Mouse (Mus musculus): ENCODE data around the gene Grik4. TPM values are rescaled to one million over a fixed set of nuclear protein-coding genes. Genes with fewer than 3 reads are reported as not detected.
A peak's percentile ranks its signal among the peaks of the same experiment; 100 is the strongest.

The Grik4 gene
- total and polyA plus RNA-seq, 2 experiments, result under 0.01 to 0.09 TPM

DNA sequence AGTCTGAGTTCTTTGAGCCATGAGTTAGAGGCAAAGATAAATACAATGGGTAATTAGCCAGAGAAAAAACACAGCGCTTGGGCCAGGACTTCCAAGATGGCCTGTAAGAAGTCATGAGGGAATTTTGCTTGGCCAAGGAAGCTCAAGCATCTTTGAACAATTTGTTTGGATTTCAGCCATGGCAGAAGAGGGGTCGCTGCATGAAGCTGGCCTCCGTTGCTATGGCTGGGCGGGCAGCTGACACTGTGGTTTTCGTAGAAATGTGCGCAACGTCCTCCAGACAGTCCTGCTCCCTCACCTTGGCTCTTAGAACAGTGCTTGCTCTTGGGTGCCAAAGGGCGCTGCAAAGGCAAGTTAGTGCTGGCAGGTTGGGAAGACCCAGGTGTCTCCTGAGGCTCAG, 410.8 kb downstream of the Grik4 start:
- Histone ChIP-seq H3K4me1 (ENCODE audit: control insufficient read depth, insufficient read depth, low read length) (0 out of 2 replicates have a peak, but pooled peaks cover 1% of the 10 kb centered on the region), H3K4me3 (ENCODE audit: insufficient read depth, low read depth, low read length) (no peak overlapping the region), H3K79me2 (ENCODE audit: control insufficient read depth, insufficient read depth, low read length) (no peaks in the 10 kb centered on the region), H3K27me3 (ENCODE audit: control insufficient read depth, insufficient read depth, low read length) (no peaks in the 10 kb centered on the region), H3K36me3 (ENCODE audit: control insufficient read depth, insufficient read depth, low read length) (no peaks in the 10 kb centered on the region), H3K27ac (replicated peaks; ENCODE audit: insufficient read depth, low read depth, low read length) (no peak overlapping the region), H3K9ac (ENCODE audit: low read depth, low read length) (no peak overlapping the region)
- 89% methylated on average over 8 of the region's 8 CpGs for WGBS
- TF ChIP-seq POLR2A (IDR thresholded peaks at IDR 0.05; ENCODE audit: extremely low read depth, insufficient read depth, low read length) (no peak), CTCF (IDR thresholded peaks at IDR 0.05; ENCODE audit: low read depth, low read length) (no peak)
- no peak for DNase-seq (ENCODE audit: extremely low read depth, low read depth, low spot score)

DNA sequence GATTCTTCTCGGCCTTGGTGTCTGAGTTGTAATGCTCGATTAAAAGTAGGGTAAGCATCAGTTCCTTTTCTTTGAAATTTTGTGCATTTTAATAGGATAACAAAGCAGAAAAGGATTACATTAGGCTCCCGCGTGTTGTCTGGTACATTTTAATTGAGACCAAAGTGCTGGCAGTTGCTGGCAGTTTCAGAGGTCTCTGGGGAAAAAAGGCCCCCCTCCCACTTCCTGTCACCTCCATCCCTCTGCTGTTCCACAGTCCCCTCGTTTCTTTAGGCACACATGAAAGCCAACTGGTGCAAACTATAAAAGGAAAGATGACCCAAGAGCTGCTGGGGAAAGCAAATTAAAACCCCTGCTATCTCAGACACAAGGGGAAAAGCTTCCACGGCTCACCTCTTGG, 411.3 kb downstream of the Grik4 start:
- Histone ChIP-seq H3K79me2 (ENCODE audit: control insufficient read depth, insufficient read depth, low read length) (no peaks in the 10 kb centered on the region), H3K27me3 (ENCODE audit: control insufficient read depth, insufficient read depth, low read length) (no peaks in the 10 kb centered on the region), H3K36me3 (ENCODE audit: control insufficient read depth, insufficient read depth, low read length) (no peaks in the 10 kb centered on the region), H3K27ac (replicated peaks; ENCODE audit: insufficient read depth, low read depth, low read length) (no peak overlapping the region), H3K4me1 (ENCODE audit: control insufficient read depth, insufficient read depth, low read length) (0 out of 2 replicates have a peak, but pooled peaks cover 1% of the 10 kb centered on the region), H3K4me3 (ENCODE audit: insufficient read depth, low read depth, low read length) (no peak overlapping the region), H3K9ac (ENCODE audit: low read depth, low read length) (no peak overlapping the region)
- TF ChIP-seq CTCF (IDR thresholded peaks at IDR 0.05; ENCODE audit: low read depth, low read length) (no peak), POLR2A (IDR thresholded peaks at IDR 0.05; ENCODE audit: extremely low read depth, insufficient read depth, low read length) (no peak)
- no peak for DNase-seq (ENCODE audit: extremely low read depth, low read depth, low spot score)
- 49% methylated on average over 6 of the region's 6 CpGs for WGBS

DNA sequence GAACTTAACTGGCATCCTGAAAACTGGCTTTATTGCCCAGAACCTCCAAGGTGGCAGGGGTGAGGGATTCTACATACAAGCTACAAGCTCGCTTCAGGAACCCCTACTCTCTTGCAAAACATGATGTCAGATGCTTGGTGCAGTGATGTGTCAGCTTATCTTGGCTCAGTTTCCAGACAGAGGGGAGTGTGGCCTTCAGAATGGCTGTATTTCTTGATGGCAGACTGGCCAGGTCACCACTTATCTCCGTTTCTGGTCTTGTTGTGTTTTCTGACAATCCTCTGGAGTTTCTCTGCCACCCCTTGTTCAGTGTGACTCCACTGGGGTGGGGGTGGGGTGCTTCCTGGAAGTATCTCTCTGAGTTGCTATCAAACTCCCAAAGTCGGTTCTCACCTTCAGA, 412.3 kb downstream of the Grik4 start:
- Histone ChIP-seq H3K27me3 (ENCODE audit: control insufficient read depth, insufficient read depth, low read length) (no peaks in the 10 kb centered on the region), H3K4me3 (ENCODE audit: insufficient read depth, low read depth, low read length) (no peak overlapping the region), H3K4me1 (ENCODE audit: control insufficient read depth, insufficient read depth, low read length) (0 out of 2 replicates have a peak, but pooled peaks cover 1% of the 10 kb centered on the region), H3K9ac (ENCODE audit: low read depth, low read length) (no peak overlapping the region), H3K27ac (replicated peaks; ENCODE audit: insufficient read depth, low read depth, low read length) (no peak overlapping the region), H3K36me3 (ENCODE audit: control insufficient read depth, insufficient read depth, low read length) (no peaks in the 10 kb centered on the region), H3K79me2 (ENCODE audit: control insufficient read depth, insufficient read depth, low read length) (no peaks in the 10 kb centered on the region)
- DNase-seq (ENCODE audit: extremely low read depth, low read depth, low spot score), result no peak
- TF ChIP-seq POLR2A (IDR thresholded peaks at IDR 0.05; ENCODE audit: extremely low read depth, insufficient read depth, low read length) (no peak), CTCF (IDR thresholded peaks at IDR 0.05; ENCODE audit: low read depth, low read length) (no peak)
- WGBS, result 63% methylated on average over 3 of the region's 3 CpGs

- Histone ChIP-seq H3K4me1 (ENCODE audit: control insufficient read depth, insufficient read depth, low read length) (0 out of 2 replicates have a peak, but pooled peaks cover 1% of the 10 kb centered on the region), H3K79me2 (ENCODE audit: control insufficient read depth, insufficient read depth, low read length) (no peaks in the 10 kb centered on the region), H3K9ac (ENCODE audit: low read depth, low read length) (no peak overlapping the region), H3K36me3 (ENCODE audit: control insufficient read depth, insufficient read depth, low read length) (no peaks in the 10 kb centered on the region), H3K27me3 (ENCODE audit: control insufficient read depth, insufficient read depth, low read length) (no peaks in the 10 kb centered on the region), H3K4me3 (ENCODE audit: insufficient read depth, low read depth, low read length) (no peak overlapping the region), H3K27ac (replicated peaks; ENCODE audit: insufficient read depth, low read depth, low read length) (no peak overlapping the region)
- no peak for TF ChIP-seq POLR2A (IDR thresholded peaks at IDR 0.05; ENCODE audit: extremely low read depth, insufficient read depth, low read length)
- TF ChIP-seq CTCF (IDR thresholded peaks at IDR 0.05; ENCODE audit: low read depth, low read length), result no peak
- 84% methylated on average over 7 of the region's 7 CpGs for WGBS
- DNase-seq (ENCODE audit: extremely low read depth, low read depth, low spot score), result no peak
These were observed 413.8 kb downstream of the Grik4 start for GRCm38 (mm10) chr9:42530221-42531152.

DNA sequence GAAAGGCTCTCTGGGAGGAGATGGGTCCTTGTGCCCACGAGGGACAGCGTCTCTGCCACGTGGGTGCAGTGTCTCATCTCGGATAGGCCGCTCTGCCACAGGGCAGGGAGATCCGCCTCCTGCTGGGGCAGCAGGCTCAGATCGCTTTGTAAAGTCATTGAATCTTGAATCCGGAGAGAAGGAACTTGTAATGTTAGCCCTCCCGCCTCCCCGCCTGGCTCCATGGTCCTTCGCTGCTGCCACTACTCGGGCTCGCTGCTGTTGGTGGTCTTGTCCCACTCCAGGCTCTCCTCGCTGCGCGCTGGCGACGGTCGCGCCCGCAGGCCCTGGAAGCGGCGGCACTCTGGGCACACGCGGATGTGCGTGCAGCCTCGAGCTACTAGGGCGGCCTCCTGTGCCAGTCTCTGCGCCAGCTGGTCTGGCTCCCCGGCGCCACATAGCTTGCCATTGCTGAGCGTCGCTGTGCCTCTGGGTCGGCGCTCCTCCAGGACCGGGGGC, 423.7 kb downstream of the Grik4 start:
- Histone ChIP-seq H3K4me1 (ENCODE audit: control insufficient read depth, insufficient read depth, low read length) (no peaks in the 10 kb centered on the region), H3K9ac (ENCODE audit: low read depth, low read length) (no peak overlapping the region), H3K27ac (replicated peaks; ENCODE audit: insufficient read depth, low read depth, low read length) (no peak overlapping the region), H3K4me3 (ENCODE audit: insufficient read depth, low read depth, low read length) (peak overlapping the region; percentile 26), H3K27me3 (ENCODE audit: control insufficient read depth, insufficient read depth, low read length) (no peaks in the 10 kb centered on the region), H3K79me2 (ENCODE audit: control insufficient read depth, insufficient read depth, low read length) (no peaks in the 10 kb centered on the region), H3K36me3 (ENCODE audit: control insufficient read depth, insufficient read depth, low read length) (no peaks in the 10 kb centered on the region)
- DNase-seq (ENCODE audit: extremely low read depth, low read depth, low spot score), result no peak
- WGBS, result 54% methylated on average over 36 of the region's 36 CpGs
- no peak for TF ChIP-seq CTCF (IDR thresholded peaks at IDR 0.05; ENCODE audit: low read depth, low read length)
- TF ChIP-seq POLR2A (IDR thresholded peaks at IDR 0.05; ENCODE audit: extremely low read depth, insufficient read depth, low read length), result no peak

GRCm38 (mm10) chr9:42518163-42518562, 426.1 kb downstream of the Grik4 start:
- H3K27me3 ChIP-seq (ENCODE audit: control insufficient read depth, insufficient read depth, low read length), result no peaks in the 10 kb centered on the region
- H3K4me3 ChIP-seq (ENCODE audit: insufficient read depth, low read depth, low read length), result no peak overlapping the region
- H3K36me3 ChIP-seq (ENCODE audit: control insufficient read depth, insufficient read depth, low read length), result no peaks in the 10 kb centered on the region
- no peaks in the 10 kb centered on the region for H3K4me1 ChIP-seq (ENCODE audit: control insufficient read depth, insufficient read depth, low read length)
- H3K27ac ChIP-seq (replicated peaks; ENCODE audit: insufficient read depth, low read depth, low read length), result no peak overlapping the region
- no peak for TF ChIP-seq CTCF (IDR thresholded peaks at IDR 0.05; ENCODE audit: low read depth, low read length)
- no peak for TF ChIP-seq POLR2A (IDR thresholded peaks at IDR 0.05; ENCODE audit: extremely low read depth, insufficient read depth, low read length)
- H3K79me2 ChIP-seq (ENCODE audit: control insufficient read depth, insufficient read depth, low read length), result no peaks in the 10 kb centered on the region
- H3K9ac ChIP-seq (ENCODE audit: low read depth, low read length), result no peak overlapping the region
- 70% methylated on average over 14 of the region's 14 CpGs for WGBS
- no peak for DNase-seq (ENCODE audit: extremely low read depth, low read depth, low spot score)

All from liver, adult 2 months (tissue).